Mouse (Mus musculus) liver, adult (tissue): ENCODE results near the gene Cachd1.

ENCODE experiments used
- GATA4 ChIP-seq: IDR thresholded peaks from 2 replicates; pipeline ENCODE4 v1.6.1; 2014; ENCODE audit warnings: mild to moderate bottlenecking, low read length; ENCODE audit not compliant: insufficient replicate concordance

The Cachd1 gene

DNA sequence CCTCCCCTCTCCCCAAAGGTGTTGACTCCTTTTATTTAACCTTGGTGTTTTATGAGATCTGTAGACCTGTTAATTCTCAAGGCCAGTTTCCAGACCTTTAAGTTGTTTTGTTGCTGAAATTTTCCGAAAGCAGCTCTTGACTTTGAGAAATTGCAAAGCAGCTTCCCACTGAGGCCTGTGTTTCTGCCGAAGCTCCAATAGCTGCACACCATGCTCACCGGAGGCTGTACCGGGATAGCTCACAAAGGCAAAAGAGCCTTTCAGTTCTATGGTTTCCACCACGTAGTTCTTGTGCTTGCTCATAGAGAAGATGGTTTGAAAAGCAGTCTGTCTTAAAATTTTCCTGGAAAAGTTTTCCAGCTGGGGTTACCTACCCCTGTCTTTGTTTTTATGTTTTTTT is 3.2 kb downstream of the Cachd1 start:
- no peak for TF ChIP-seq GATA4

- no peak for TF ChIP-seq GATA4
These were observed 4.4 kb downstream of the Cachd1 start for GRCm38 (mm10) chr4:100780911-100781310.

DNA sequence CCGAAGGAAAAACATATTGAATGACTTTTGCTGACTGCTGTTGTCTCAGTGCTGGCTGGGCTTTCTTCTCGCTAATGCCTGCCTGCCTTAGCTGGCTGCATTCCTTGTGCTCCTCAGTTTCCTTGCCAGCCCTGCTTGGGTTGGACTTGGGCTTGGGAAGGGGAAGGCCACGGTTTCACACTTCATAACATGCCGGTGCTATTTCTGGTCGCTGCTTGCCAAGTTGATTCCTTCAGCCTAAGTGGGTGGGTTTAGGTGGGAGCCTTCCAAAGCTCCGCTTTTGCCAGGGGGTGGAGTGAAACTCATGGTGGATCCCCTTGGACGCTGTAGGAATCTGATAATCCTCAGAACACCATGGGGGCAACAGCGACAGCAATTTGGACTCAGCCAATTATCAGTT is 5.9 kb downstream of the Cachd1 start:
- TF ChIP-seq GATA4 = no peak

DNA sequence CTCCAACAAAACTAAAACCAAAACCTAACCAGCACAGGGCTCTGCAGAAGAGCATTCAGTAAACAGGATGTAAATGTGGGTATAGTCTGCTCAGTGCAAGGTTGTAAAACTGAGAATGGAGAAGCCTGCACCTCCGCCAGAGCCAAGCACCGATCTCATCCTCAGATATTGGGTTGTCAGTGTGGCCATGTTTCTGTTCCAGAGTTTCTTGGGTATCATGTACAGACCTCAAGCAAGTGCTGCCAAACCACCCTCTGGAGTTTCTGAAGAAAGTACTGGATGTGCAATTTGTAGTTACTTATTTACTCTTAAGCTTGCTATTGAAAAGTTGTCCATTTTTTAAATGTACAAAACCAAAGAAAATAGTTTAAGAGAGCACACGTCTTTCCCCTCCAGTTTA is 6.4 kb downstream of the Cachd1 start:
- TF ChIP-seq GATA4 = no peak

- TF ChIP-seq GATA4 = no peak
These were observed 10.7 kb downstream of the Cachd1 start for GRCm38 (mm10) chr4:100787201-100787600.

- no peak for TF ChIP-seq GATA4
These were observed 13.7 kb downstream of the Cachd1 start for GRCm38 (mm10) chr4:100790176-100790575.

- TF ChIP-seq GATA4 = no peak
These were observed 16.7 kb downstream of the Cachd1 start for GRCm38 (mm10) chr4:100793147-100793546.

DNA sequence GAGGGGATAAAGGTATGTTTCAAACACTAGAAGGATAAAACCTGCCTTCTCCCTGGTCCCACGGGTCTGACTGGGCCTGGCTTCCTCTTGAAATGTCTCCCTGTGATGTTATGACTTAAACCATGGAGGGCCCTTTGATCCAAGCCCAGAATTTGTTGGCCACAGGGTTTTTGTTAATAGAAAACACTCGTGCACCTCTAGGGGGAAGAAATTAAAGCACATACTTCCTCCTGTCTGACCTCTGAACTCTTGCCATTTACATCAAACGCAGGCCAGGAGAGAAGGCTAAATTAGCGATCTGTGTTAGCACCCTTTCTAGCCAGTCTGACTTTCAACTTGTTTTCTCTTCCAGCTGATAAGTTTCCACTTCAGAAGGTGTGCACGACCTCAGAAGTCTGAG is 19.0 kb downstream of the Cachd1 start:
- no peak for TF ChIP-seq GATA4

GRCm38 (mm10) chr4:100800730-100801442 is 24.4 kb downstream of the Cachd1 start:
- TF ChIP-seq GATA4 = no peak

DNA sequence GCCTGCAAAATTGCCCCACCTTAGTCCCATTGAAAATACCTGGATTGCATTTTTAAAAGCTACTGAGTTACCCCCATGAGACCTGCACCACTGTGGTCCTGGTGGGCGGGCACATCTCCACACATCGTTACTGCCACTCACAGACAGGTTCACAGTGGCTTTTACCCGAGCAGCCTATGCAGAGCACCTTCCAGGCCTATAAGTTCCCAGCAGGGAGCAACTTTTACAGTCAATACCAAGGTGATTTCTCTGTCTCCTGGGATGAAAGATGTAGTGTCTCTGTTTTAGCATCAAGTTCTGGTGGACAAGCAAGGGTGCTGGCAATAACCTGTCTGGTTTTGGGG is 24.9 kb downstream of the Cachd1 start:
- TF ChIP-seq GATA4 = no peak

DNA sequence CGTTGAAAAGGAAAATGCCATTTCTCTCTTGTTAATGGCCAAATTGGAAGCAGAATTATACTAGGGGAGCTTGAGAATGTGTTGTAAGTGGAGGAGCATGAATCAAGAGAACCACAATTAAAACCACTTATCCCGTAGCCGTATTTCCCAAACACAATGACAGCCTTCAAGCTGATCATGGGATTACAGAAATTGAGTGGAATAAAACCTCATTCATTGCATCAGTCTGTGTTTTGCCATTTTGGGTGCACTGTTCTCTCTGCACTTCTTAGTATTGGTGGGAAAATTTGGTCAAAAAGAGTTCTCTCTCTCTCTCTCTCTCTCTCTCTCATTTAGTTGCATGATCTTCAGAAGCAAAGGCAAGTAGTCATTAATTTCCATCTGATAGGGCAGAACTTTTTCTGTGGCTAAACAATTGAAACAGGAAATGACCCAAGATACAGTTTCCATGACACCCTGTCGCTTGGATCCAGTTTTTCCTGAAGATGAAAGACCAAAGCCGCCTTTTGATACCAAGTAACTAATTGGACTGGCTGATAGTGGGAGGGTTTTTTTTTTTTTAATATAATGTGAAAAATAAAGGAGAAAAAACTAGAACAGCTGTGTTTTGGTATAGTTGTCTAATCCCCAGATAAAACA is 34.7 kb downstream of the Cachd1 start:
- peak; percentile 88 for TF ChIP-seq GATA4

GRCm38 (mm10) chr4:100811802-100812510 is 35.5 kb downstream of the Cachd1 start:
- no peak for TF ChIP-seq GATA4

DNA sequence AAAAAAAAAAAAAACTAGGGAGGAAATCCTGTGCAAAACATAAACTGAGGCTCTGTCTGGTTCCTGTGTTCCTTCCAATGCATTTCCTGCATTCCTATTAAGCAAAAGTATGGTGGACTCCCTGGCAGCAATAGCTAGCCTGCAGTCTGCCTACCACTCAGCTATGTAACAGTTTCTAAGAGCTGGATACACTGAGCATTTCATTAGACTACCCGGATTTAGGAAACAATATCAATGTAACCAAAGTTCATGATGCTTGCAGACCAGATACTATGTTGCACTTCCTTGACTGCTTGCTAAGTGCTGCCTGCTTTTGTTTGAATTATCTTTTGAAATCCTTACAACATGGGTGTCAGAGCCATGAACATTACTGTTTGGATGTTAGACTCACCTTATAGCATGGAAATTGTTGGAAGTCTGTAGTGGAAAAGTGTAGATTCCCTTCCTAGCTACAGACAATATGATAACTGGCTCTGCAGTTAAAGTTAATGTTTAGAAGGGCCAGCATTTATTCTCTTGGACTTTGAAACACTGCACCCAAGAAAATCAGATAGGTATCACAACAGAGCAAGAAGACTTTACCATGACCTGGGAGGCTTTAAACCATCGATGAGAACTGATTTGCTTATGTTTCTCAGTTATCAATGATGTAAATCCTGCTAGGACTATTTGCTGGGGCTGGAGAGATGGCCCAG is 37.4 kb downstream of the Cachd1 start:
- no peak for TF ChIP-seq GATA4

DNA sequence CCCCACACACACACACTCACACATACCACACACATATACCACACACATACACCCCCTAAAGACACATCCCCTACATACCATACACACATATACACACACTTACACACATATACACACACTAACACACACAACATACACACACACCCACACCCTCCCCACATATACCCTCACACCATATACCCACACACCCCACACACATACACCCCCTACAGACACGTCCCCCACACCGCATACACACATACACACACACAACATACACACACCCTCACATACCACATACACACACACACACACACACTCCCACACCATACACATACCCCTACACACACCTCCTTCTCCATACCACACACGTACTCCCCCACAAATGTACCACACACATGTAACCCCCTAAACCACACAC is 42.8 kb downstream of the Cachd1 start:
- TF ChIP-seq GATA4 = no peak

- no peak for TF ChIP-seq GATA4
These were observed 46.1 kb downstream of the Cachd1 start for GRCm38 (mm10) chr4:100822526-100822925.

DNA sequence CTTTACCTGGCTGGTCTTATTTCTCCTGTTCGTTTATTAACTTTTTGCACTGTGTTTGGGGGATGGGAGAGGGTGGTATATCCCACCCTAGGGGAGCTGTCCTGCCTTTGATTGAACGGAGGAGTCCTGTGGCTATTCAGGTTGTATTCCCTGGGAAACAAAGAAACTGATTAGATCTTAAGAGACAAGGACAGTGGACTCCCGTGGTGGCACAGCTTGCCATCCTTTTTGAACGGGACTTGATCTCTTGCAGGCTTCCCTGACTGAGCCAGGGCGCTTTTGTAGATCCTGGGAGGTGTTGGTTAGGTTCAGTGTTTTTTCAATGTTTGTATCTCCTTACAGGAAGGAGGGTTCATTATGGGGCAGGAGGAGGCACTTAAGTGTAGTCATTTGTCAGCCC is 50.9 kb downstream of the Cachd1 start:
- no peak for TF ChIP-seq GATA4
